Mouse (Mus musculus) brain, embryonic 14.5 days (tissue): Measurements from ENCODE around the gene Pccb.

Experiments
- CTCF ChIP-seq: fragments of 200-500 bp; IDR thresholded peaks from 2 replicates; pipeline ENCODE4 v1.5.1; 2012; ENCODE audit warnings: inconsistent platforms, mild to moderate bottlenecking, moderate library complexity, borderline replicate concordance; ENCODE audit not compliant: insufficient read depth, insufficient read length; ENCODE audit errors: extremely low read depth
- POLR2A ChIP-seq: fragments of 200-500 bp; IDR thresholded peaks from 2 replicates; pipeline ENCODE4 v1.6.1; 2012; ENCODE audit warnings: mild to moderate bottlenecking, inconsistent platforms, borderline replicate concordance; ENCODE audit not compliant: poor library complexity, insufficient read depth, insufficient read length, severe bottlenecking; ENCODE audit errors: extremely low read depth

DNA sequence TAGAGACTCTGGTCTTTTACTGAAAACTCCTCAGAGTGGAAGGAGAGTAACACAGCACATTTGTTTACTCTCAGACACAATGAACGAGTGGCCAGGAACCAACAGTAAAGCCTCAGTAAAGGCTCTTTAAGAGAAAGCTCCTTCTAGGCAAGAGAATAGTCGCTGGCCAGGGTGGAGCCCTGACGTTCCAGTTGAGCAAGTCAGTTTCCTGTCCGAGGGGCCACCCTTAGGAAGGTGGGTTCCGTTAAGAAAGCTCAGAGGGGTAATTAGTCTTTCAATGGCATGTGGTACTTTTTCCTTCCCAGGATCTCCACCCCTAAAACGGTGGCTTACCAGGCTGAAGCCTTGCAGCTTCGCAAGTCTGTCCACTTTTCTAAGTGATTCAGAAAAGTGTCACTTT is 2.7 kb upstream of the Pccb start:
- TF ChIP-seq CTCF (no peak), POLR2A (no peak)
